ENCODE assay signal across 5 mouse cellular contexts in genomic region chr13:56027996-56028395, GRCm38 (mm10).
DNase-seq lines count a peak whose midpoint lies in the region; ATAC-seq and TF ChIP-seq lines count a peak whose summit lies in the region.
"Not testable (repeated sequence)": the region's sequence is repeated elsewhere in the genome, so short reads cannot be mapped to it uniquely, and the experiment has no call there.

No protein-coding gene starts in this region.

- not testable (repeated sequence) for H3K27ac ChIP-seq in stomach, postnatal 0 days (replicated peaks)

- TF ChIP-seq POLR2A in myocyte (IDR thresholded peaks at IDR 0.05; ENCODE audit: insufficient read length, low read depth) = not testable (repeated sequence)

- not testable (repeated sequence) for H3ac ChIP-seq in myocyte (ENCODE audit: control insufficient read depth, insufficient read length)

- H3K4me3 ChIP-seq in myocyte; stomach, postnatal 0 days (ENCODE audit: low read depth, low read length): not testable (repeated sequence)

- not testable (repeated sequence) for H3K27me3 ChIP-seq in myocyte (ENCODE audit: control insufficient read depth, insufficient read depth, insufficient read length); stomach, postnatal 0 days (ENCODE audit: control insufficient read depth, insufficient read depth, low read length)

- DNase-seq in 3134 (ENCODE audit: extremely low read depth, insufficient read length, low spot score) = peak; percentile 30
- peak; percentile 15 for DNase-seq in Muller cell, postnatal 12 days (ENCODE audit: inconsistent ontology term)
- peak; percentile 13 for DNase-seq in heart, adult 11 months
- peak; percentile 67 for DNase-seq in stomach, postnatal 0 days (ENCODE audit: low spot score)

- TF ChIP-seq CTCF in stomach, postnatal 0 days (IDR thresholded peaks at IDR 0.05; ENCODE audit: low read depth) = not testable (repeated sequence)

- peak overlapping the region; percentile 63 for H3K4me2 ChIP-seq in myocyte (ENCODE audit: low read depth)
- not testable (repeated sequence) for H3K4me2 ChIP-seq in stomach, postnatal 0 days (replicated peaks; ENCODE audit: low read depth)

- not testable (repeated sequence) for H3K79me2 ChIP-seq in myocyte (ENCODE audit: control insufficient read depth, insufficient read depth)

- WGBS in stomach, postnatal 0 days = 58% methylated on average over 5 of the region's 5 CpGs

- H3K9me3 ChIP-seq in stomach, postnatal 0 days (ENCODE audit: control insufficient read depth, low read length) = not testable (repeated sequence)

- peak; percentile 65; the same call in 1 of the 2 replicates for ATAC-seq in stomach, postnatal 0 days (ENCODE audit: low FRiP score, low TSS enrichment)

- not testable (repeated sequence) for H3K36me3 ChIP-seq in myocyte (ENCODE audit: control insufficient read depth, insufficient read depth); stomach, postnatal 0 days (ENCODE audit: control insufficient read depth, insufficient read depth, low read length)

- not testable (repeated sequence) for TF ChIP-seq EP300 in stomach, postnatal 0 days (optimal IDR thresholded peaks at IDR 0.05)

- H3K4me1 ChIP-seq in stomach, postnatal 0 days (replicated peaks; ENCODE audit: control insufficient read depth, insufficient read depth) = not testable (repeated sequence)

- H3K9ac ChIP-seq in stomach, postnatal 0 days (ENCODE audit: low read length) = not testable (repeated sequence)

Comparison
In these comparisons a context has a peak if more than half of its experiments do, and no peak if none do; other contexts are left out.
1. DNase-seq: peak in every context shown above with its lines; median percentile 67 in stomach, postnatal 0 days; 30 in 3134; 15 in Muller cell, postnatal 12 days; 13 in heart, adult 11 months.